Mouse (Mus musculus) hindbrain, embryonic 12.5 days (tissue): ENCODE data around the gene Hnrnpf. TPM values are rescaled to one million over a fixed set of nuclear protein-coding genes. Genes with fewer than 3 reads are reported as not detected.

Experiments used
- ATAC-seq: fragments of 200-750 bp; cut with Nextera tagmentation; 2 replicates; pipeline ENCODE4 v1.8.0; 2017; ENCODE audit warnings: moderate TSS enrichment; ENCODE audit not compliant: low FRiP score
- H3K27ac ChIP-seq: fragments of 300-500 bp; sonication (generic); 2 replicates; pipeline ENCODE4 v1.5.1; 2016; ENCODE audit warnings: mild to moderate bottlenecking
- H3K27me3 ChIP-seq: fragments of 300-500 bp; sonication (generic); 2 replicates; pipeline ENCODE4 v1.6.1; 2016; ENCODE audit warnings: mild to moderate bottlenecking
- H3K36me3 ChIP-seq: fragments of 300-500 bp; sonication (generic); 2 replicates; pipeline ENCODE4 v1.6.1; 2016; ENCODE audit warnings: mild to moderate bottlenecking
- H3K4me1 ChIP-seq: fragments of 300-500 bp; sonication (generic); 2 replicates; pipeline ENCODE4 v1.6.1; 2016
- H3K4me2 ChIP-seq: fragments of 300-500 bp; sonication (generic); replicated peaks from 2 replicates; pipeline ENCODE4 v1.6.1; 2016; ENCODE audit warnings: mild to moderate bottlenecking
- H3K4me3 ChIP-seq: fragments of 300-500 bp; sonication (generic); 2 replicates; pipeline ENCODE4 v1.5.1; 2016; ENCODE audit warnings: mild to moderate bottlenecking
- H3K9ac ChIP-seq: fragments of 300-500 bp; sonication (generic); 2 replicates; pipeline ENCODE4 v1.6.1; 2016; ENCODE audit warnings: mild to moderate bottlenecking, moderate library complexity
- H3K9me3 ChIP-seq: fragments of 300-500 bp; sonication (generic); replicated peaks from 2 replicates; pipeline ENCODE4 v1.6.1; 2016; ENCODE audit warnings: mild to moderate bottlenecking
- WGBS: fragments of 180-500 bp; shearing (Covaris S2); methylation state at CpG from one replicate; pipeline ENCODE4 v1.1.7; 2016; 5-methylcytosine and 5-hydroxymethylcytosine counted together
- polyA plus RNA-seq: library from polyadenylated mRNA; unstranded; fragments of >200 nt; fragmentation: Nextera tagmentation; extraction: Ambion mirVana; gene quantifications from 2 replicates; pipeline ENCODE4 v1.2.1, GENCODE M21; 2016

Hnrnpf gene
- polyA plus RNA-seq, 1 experiment from 2014 or later = 474 TPM

DNA sequence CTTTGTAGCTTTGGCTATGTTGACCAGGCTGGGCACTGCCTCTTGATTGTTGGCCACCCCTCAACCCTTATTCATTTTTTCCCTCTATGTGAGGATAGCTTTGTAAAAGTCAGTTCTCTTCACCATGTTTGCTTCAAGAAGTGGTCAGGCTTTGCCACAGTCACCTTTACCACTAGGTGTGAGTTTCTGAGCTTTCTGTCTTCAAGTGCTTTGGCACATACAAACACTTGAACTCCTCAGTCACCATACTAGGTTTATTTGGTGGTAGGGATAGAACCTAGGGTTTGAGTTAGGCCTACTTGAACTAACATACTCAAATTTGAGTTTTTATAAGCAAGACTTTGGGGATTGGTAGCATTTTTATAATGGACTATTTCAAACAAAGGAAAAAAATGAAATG lies 14.4 kb downstream of the Hnrnpf start:
- Histone ChIP-seq H3K36me3 (0 out of 2 replicates have a peak, but pooled peaks cover 4% of the 10 kb centered on the region), H3K4me3 (no peak overlapping the region), H3K27ac (no peak overlapping the region), H3K9ac (no peak overlapping the region), H3K4me1 (peaks cover 29% of the 10 kb centered on the region), H3K27me3 (no peaks in the 10 kb centered on the region), H3K4me2 (no peak overlapping the region), H3K9me3 (no peaks in the 10 kb centered on the region)
- ATAC-seq = no peak

DNA sequence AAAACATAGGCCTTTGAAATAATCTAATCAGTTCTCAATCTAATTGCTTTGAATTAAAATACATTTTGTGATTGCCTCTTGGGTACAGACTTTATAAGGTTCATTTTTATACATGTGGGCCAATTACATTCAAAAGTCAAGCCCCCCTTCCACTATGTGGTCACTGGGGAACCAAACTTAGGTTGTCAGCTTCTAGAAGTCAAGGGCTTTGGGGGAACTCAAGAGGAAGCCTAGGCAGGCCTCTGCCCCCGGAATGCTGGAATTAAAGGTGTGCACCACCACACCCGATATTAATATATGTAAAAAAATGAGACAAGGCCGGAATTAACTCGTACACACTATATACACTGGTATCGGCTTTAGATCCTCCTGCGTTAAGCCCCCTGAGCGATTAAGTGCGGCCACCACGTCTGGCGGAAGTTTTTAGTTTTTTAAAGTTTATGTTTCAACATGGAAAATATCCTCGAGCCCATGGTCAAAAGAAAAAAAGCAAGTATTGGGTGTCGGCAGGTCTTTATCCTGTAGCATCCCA lies 16.1 kb downstream of the Hnrnpf start:
- Histone ChIP-seq H3K36me3 (0 out of 2 replicates have a peak, but pooled peaks cover 4% of the 10 kb centered on the region), H3K4me1 (peaks cover 27% of the 10 kb centered on the region), H3K27me3 (no peaks in the 10 kb centered on the region), H3K9ac (peak overlapping the region; percentile 73), H3K9me3 (no peaks in the 10 kb centered on the region), H3K27ac (peak overlapping the region; percentile 86), H3K4me2 (peak overlapping the region; percentile 97), H3K4me3 (peak overlapping the region; percentile 66)
- 2% methylated on average over 12 of the region's 12 CpGs for WGBS
- ATAC-seq = no peak

GRCm38 (mm10) chr6:117916737-117917426 lies 16.8 kb downstream of the Hnrnpf start:
- no peaks in the 10 kb centered on the region for H3K27me3 ChIP-seq
- under 1% methylated on average over 62 of the region's 62 CpGs for WGBS
- peak overlapping the region; percentile 86 for H3K27ac ChIP-seq
- peak overlapping the region; percentile 66 for H3K4me3 ChIP-seq
- peak; percentile 88 for ATAC-seq
- peak overlapping the region; percentile 73 for H3K9ac ChIP-seq
- H3K9me3 ChIP-seq = no peaks in the 10 kb centered on the region
- peak overlapping the region; percentile 97 for H3K4me2 ChIP-seq
- 0 out of 2 replicates have a peak, but pooled peaks cover 4% of the 10 kb centered on the region for H3K36me3 ChIP-seq
- peaks cover 27% of the 10 kb centered on the region for H3K4me1 ChIP-seq

DNA sequence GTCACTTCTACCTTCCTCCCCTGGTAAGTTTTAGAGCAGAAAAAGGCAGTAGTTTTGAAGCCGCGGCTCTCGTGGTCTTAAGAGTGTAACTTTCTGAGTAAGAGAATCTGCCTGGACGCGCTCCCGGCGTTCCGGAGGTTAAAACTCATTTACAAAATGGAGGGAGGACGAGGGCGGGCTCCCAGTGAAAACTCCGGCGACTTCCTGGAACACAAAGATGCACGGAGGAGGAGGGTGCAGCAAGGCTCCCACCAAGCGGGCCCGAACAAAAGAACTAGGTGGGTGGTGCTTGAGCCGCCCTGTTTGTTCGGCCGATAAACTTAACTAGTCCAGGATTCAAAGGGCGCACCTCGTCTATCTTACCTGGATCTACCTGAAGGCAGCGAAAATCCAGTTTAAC lies 17.5 kb downstream of the Hnrnpf start:
- 2% methylated on average over 21 of the region's 21 CpGs for WGBS
- peak overlapping the region; percentile 86 for H3K27ac ChIP-seq
- H3K27me3 ChIP-seq = no peaks in the 10 kb centered on the region
- 0 out of 2 replicates have a peak, but pooled peaks cover 4% of the 10 kb centered on the region for H3K36me3 ChIP-seq
- peak overlapping the region; percentile 66 for H3K4me3 ChIP-seq
- peaks cover 27% of the 10 kb centered on the region for H3K4me1 ChIP-seq
- peak overlapping the region; percentile 97 for H3K4me2 ChIP-seq
- ATAC-seq = peak; percentile 62
- H3K9me3 ChIP-seq = no peaks in the 10 kb centered on the region
- H3K9ac ChIP-seq = peak overlapping the region; percentile 73

- no peak for ATAC-seq
- peaks cover 27% of the 10 kb centered on the region for H3K4me1 ChIP-seq
- peak overlapping the region; percentile 66 for H3K4me3 ChIP-seq
- peak overlapping the region; percentile 97 for H3K4me2 ChIP-seq
- H3K27ac ChIP-seq = peak overlapping the region; percentile 86; the same call in 1 of the 2 replicates
- H3K36me3 ChIP-seq = 0 out of 2 replicates have a peak, but pooled peaks cover 4% of the 10 kb centered on the region
- H3K9ac ChIP-seq = peak overlapping the region; percentile 73
- no peaks in the 10 kb centered on the region for H3K9me3 ChIP-seq
- no peaks in the 10 kb centered on the region for H3K27me3 ChIP-seq
- WGBS = 31% methylated on average over 5 of the region's 5 CpGs
Observed at GRCm38 (mm10) chr6:117918043-117918442, 17.9 kb downstream of the Hnrnpf start.

GRCm38 (mm10) chr6:117920659-117921640 lies 20.8 kb downstream of the Hnrnpf start:
- Histone ChIP-seq H3K9ac (no peak overlapping the region), H3K27me3 (no peaks in the 10 kb centered on the region), H3K4me1 (peaks cover 23% of the 10 kb centered on the region), H3K36me3 (peaks cover 8% of the 10 kb centered on the region), H3K9me3 (no peaks in the 10 kb centered on the region), H3K4me2 (no peak overlapping the region), H3K4me3 (no peak overlapping the region), H3K27ac (no peak overlapping the region)
- WGBS = 67% methylated on average over 3 of the region's 3 CpGs
- no peak for ATAC-seq

DNA sequence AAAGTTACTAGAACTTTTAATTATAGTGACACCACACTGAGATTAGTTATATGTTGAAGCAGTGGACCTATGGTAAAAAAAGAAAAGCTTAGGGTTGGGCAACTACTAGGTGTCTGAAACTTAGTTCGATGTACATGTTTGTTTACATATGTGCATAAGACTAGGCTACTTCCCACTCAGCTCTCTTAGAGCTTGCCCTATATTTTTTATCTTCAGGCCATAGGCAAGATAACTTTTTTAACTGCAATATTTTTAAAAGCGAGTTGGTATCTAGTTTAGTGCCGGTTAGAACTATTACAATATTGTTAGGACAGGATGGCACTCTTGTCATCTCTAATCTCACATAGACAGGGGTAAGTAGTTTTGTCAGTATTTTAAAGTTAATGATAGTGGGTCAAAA lies 21.9 kb downstream of the Hnrnpf start:
- Histone ChIP-seq H3K4me3 (no peak overlapping the region), H3K9ac (no peak overlapping the region), H3K36me3 (peaks cover 18% of the 10 kb centered on the region), H3K4me1 (peaks cover 15% of the 10 kb centered on the region), H3K9me3 (no peaks in the 10 kb centered on the region), H3K27me3 (no peaks in the 10 kb centered on the region), H3K4me2 (no peak overlapping the region), H3K27ac (no peak overlapping the region)
- WGBS = 96% methylated on average over 3 of the region's 3 CpGs
- no peak for ATAC-seq

DNA sequence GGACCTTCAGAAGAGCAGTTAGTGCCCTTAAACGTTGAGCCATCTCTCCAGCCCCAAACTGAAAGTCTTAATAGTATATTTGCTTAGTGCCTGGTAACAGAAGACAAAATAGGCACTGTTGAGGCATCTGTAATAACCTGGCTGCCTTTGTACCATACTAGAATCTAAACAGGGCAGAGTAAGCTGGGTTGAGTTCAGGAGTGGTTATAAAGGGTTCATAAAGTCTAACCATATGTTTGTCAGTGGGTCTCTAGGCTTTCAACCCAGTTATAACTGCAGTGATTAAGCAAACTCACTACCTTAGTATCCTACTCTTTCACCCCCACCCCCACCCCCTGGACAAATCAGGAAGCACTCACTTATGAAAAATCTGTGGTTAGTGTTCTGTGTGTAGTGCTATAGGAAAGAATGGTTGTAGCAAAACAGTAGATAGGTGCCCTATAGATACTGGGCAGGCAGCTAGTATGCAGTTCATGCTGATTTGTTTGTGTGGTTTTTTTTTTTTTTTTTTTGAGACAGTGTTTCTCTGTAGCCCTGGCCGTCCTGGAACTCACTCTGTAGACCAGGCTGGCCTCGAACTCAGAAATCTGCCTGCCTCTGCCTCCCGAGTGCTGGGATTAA lies 26.9 kb downstream of the Hnrnpf start:
- H3K27ac ChIP-seq = no peak overlapping the region
- H3K4me3 ChIP-seq = no peak overlapping the region
- H3K4me2 ChIP-seq = no peak overlapping the region
- H3K36me3 ChIP-seq = peaks cover 25% of the 10 kb centered on the region
- no peak for ATAC-seq
- H3K9me3 ChIP-seq = no peaks in the 10 kb centered on the region
- WGBS = 84% methylated on average over 4 of the region's 4 CpGs
- no peaks in the 10 kb centered on the region for H3K4me1 ChIP-seq
- no peaks in the 10 kb centered on the region for H3K27me3 ChIP-seq
- H3K9ac ChIP-seq = no peak overlapping the region

DNA sequence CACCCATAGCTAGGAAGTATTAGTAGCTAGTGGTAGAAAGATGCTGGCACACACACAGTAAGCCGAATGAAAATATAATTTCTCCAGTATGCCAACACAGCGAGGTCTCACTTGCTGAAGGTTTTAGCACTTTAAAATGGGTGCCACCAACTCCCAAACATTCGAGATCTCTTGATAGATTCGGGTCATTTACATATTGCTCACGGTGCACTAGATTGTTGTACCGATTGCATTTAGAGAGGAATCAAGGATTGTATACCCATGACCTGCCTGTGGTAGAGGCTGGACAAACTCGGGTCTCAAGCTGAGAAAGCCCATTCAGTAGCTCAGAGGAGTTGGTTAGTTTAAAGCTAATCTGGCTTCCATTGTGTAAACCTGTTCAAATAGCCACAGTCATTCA lies 27.8 kb downstream of the Hnrnpf start:
- Histone ChIP-seq H3K4me3 (no peak overlapping the region), H3K36me3 (peaks cover 25% of the 10 kb centered on the region), H3K4me2 (no peak overlapping the region), H3K9ac (no peak overlapping the region), H3K9me3 (no peaks in the 10 kb centered on the region), H3K27me3 (no peaks in the 10 kb centered on the region), H3K4me1 (no peaks in the 10 kb centered on the region), H3K27ac (no peak overlapping the region)
- ATAC-seq = no peak
- 90% methylated on average over 7 of the region's 7 CpGs for WGBS

DNA sequence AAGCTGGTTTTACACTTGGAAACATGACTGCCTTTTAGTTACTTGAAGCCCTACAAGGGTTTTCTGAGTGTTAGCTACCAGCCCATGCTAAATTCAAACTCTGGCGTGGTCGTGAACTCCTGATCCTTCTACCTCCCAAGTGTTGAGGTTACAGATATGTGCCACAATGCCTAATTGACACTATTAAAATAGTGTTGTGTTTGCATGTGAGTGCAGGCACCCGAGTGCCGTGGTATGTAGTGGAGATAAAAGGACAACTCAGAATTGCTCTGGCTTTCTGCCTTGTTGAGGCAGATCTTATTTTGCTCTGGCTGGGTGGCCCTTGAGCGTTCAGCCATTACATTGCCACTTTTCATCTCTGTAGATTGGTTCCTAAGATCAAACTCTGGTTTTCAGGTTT lies 28.6 kb downstream of the Hnrnpf start:
- H3K27ac ChIP-seq = no peak overlapping the region
- 93% methylated on average over 5 of the region's 5 CpGs for WGBS
- no peaks in the 10 kb centered on the region for H3K9me3 ChIP-seq
- no peaks in the 10 kb centered on the region for H3K4me1 ChIP-seq
- H3K4me3 ChIP-seq = no peak overlapping the region
- no peak overlapping the region for H3K9ac ChIP-seq
- no peak overlapping the region for H3K4me2 ChIP-seq
- no peak for ATAC-seq
- peaks cover 25% of the 10 kb centered on the region for H3K36me3 ChIP-seq
- no peaks in the 10 kb centered on the region for H3K27me3 ChIP-seq

GRCm38 (mm10) chr6:117929945-117930655 lies 30.0 kb downstream of the Hnrnpf start:
- H3K9me3 ChIP-seq = no peaks in the 10 kb centered on the region
- no peak overlapping the region for H3K27ac ChIP-seq
- no peak overlapping the region for H3K4me2 ChIP-seq
- peaks cover 25% of the 10 kb centered on the region for H3K36me3 ChIP-seq
- H3K4me3 ChIP-seq = no peak overlapping the region
- no peaks in the 10 kb centered on the region for H3K27me3 ChIP-seq
- 98% methylated on average over 3 of the region's 3 CpGs for WGBS
- no peak for ATAC-seq
- H3K9ac ChIP-seq = no peak overlapping the region
- H3K4me1 ChIP-seq = no peaks in the 10 kb centered on the region
